Mouse (Mus musculus) heart, adult 9 months (tissue): ENCODE results near the gene Cdc42ep1.

Experiments used
- DNase-seq, 2 experiments: peaks; one replicate each; pipeline ENCODE4 v3.0.0; 2022; ENCODE audit warnings: low spot score in 2 of 2

Cdc42ep1 gene

GRCm38 (mm10) chr15:78842371-78843163 lies at the start of gene Cdc42ep1:
Cdc42ep1 (plus strand) TSS chr15:78842624.
- peak; percentile 81 to 82 for DNase-seq

- peak; percentile 64 to 70 for DNase-seq
Observed at GRCm38 (mm10) chr15:78796196-78797059, 46.0 kb upstream of the Cdc42ep1 start.

GRCm38 (mm10) chr15:78797060-78797329 lies 45.4 kb upstream of the Cdc42ep1 start:
- no peak for DNase-seq

GRCm38 (mm10) chr15:78799029-78799428 lies 43.4 kb upstream of the Cdc42ep1 start:
- DNase-seq = no peak

GRCm38 (mm10) chr15:78801571-78801970 lies 40.9 kb upstream of the Cdc42ep1 start:
- DNase-seq = no peak

- DNase-seq = no peak
Observed at GRCm38 (mm10) chr15:78801971-78802741, 40.3 kb upstream of the Cdc42ep1 start.

- DNase-seq = peak; percentile 67 to 74
Observed at GRCm38 (mm10) chr15:78802776-78803391, 39.5 kb upstream of the Cdc42ep1 start, which contains the start of gene Card10. Card10 (minus strand) TSS chr15:78803042.

- DNase-seq = peak; percentile 76 to 79
Observed at GRCm38 (mm10) chr15:78803499-78803900, 38.9 kb upstream of the Cdc42ep1 start.

GRCm38 (mm10) chr15:78804326-78804725 lies 38.1 kb upstream of the Cdc42ep1 start:
- DNase-seq = peak; percentile 54 to 73

GRCm38 (mm10) chr15:78805351-78805750 lies 37.1 kb upstream of the Cdc42ep1 start:
- no peak for DNase-seq

- no peak for DNase-seq
Observed at GRCm38 (mm10) chr15:78806614-78807013, 35.8 kb upstream of the Cdc42ep1 start.

- DNase-seq = no peak
Observed at GRCm38 (mm10) chr15:78807141-78807540, 35.3 kb upstream of the Cdc42ep1 start.

GRCm38 (mm10) chr15:78808980-78809379 lies 33.4 kb upstream of the Cdc42ep1 start:
- DNase-seq = no peak

- DNase-seq = no peak
Observed at GRCm38 (mm10) chr15:78809739-78810138, 32.7 kb upstream of the Cdc42ep1 start.

GRCm38 (mm10) chr15:78810146-78810545 lies 32.3 kb upstream of the Cdc42ep1 start:
- DNase-seq = no peak

- no peak for DNase-seq
Observed at GRCm38 (mm10) chr15:78813603-78814002, 28.8 kb upstream of the Cdc42ep1 start.

GRCm38 (mm10) chr15:78815314-78816073 lies 26.9 kb upstream of the Cdc42ep1 start:
- no peak for DNase-seq

- DNase-seq = no peak
Observed at GRCm38 (mm10) chr15:78816074-78816391, 26.4 kb upstream of the Cdc42ep1 start.

GRCm38 (mm10) chr15:78826213-78827204 lies 15.9 kb upstream of the Cdc42ep1 start:
- DNase-seq = peak; percentile 77 to 82

GRCm38 (mm10) chr15:78828315-78828714 lies 14.1 kb upstream of the Cdc42ep1 start:
- DNase-seq = no peak
